Mouse (Mus musculus) erythroid progenitor cell, adult 5-6 weeks (primary cell): ENCODE data around the gene Dhx58. TPM values are rescaled to one million over a fixed set of nuclear protein-coding genes. Genes with fewer than 3 reads are reported as not detected.
A peak's percentile ranks its signal among the peaks of the same experiment; 100 is the strongest.
"Not testable (repeated sequence)": the region's sequence is repeated elsewhere in the genome, so short reads cannot be mapped to it uniquely, and the experiment has no call there.

Experiments
- ATAC-seq: replicated peaks from 2 replicates; pipeline ENCODE4 v1.8.0; 2016; ENCODE audit warnings: moderate number of reproducible peaks, mild to moderate bottlenecking, moderate TSS enrichment, inconsistent platforms; ENCODE audit not compliant: poor library complexity, low FRiP score, severe bottlenecking
- total RNA-seq, 2 experiments: library from RNA; stranded (forward) in 1 of 2; stranded (reverse) in 1 of 2; fragments of 150-400 nt in 1 of 2; fragments of 186-747, 209-891 nt in 1 of 2; gene quantifications; 2 replicates each; pipeline versions ENCODE4 v1.2.3 to v1.2.4; 2015 to 2017; ENCODE audit warnings: low replicate concordance in 2 of 2

The Dhx58 gene
- total RNA-seq, 2 experiments from 2014 or later: 7.5 to 26.2 TPM

DNA sequence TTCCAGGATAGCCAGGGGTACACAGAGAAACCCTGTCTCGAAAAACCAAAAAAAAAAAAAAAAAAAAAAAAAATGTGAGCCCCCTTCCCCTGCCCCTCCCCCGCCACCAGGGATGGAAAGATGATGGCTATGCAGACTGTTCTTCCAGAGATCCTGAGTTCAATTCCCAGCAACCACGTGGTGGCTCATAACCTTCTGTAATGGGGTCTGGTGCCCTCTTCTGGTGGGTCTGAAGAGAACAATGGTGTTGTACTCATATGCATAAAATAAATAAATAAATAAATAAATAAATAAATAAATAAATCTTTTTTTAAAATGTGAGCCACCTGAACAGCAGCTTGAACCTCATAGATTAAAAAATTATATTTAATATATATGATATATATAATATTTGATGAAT lies 48.5 kb downstream of the Dhx58 start:
- ATAC-seq: not testable (repeated sequence)

DNA sequence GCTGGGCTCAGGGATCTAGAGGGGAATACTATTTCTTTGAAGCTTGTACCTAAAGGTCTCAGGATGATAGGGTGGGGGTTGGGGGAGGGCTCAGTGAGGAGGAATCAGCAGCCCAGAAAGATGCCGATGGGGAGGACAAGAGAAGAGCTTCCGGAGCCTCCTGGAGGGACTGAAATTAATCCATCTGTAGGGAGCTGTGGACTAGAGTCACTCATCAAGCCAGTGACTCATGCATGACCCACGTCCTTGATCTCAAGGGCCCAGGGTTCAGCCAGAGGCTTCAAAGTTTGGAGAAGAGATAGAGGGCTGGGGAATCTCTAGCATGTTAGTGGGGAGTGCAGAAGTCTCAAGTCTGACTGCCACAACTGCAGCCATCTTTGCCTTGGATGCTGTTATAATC lies 52.3 kb downstream of the Dhx58 start:
- ATAC-seq: no peak

DNA sequence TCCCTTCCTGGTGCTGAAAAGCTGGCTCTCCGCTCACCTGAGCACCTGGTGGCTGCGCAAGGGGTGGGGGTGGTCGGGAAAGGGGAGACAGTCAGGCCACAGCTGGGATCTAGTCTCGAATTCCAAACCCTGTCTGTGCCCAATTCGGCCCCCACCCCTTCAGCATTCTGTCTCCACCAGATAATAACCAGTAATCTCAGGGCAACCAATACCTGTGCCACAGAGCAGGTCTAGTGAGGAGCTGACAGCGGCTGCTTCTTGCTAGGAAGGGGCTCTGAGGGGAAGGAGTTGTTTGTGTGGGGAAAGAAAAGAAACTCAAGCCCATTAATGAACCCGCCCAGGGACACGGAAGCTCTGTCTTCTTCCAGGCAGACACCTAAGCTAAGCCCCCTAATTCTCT lies 52.9 kb downstream of the Dhx58 start:
- ATAC-seq: no peak

GRCm38 (mm10) chr11:100648405-100648804 lies 55.7 kb downstream of the Dhx58 start:
- ATAC-seq: no peak

GRCm38 (mm10) chr11:100646265-100646664 lies 57.8 kb downstream of the Dhx58 start:
- peak; percentile 49; the same call in 1 of the 2 replicates for ATAC-seq

Other genes starting within 250 kb of the Dhx58 start
- gene Klhl11, start 231.5 kb downstream of the Dhx58 start, total RNA-seq (2015; ENCODE audit: low replicate concordance): 2.5 and 5.0 TPM in 2 replicates
- gene Klhl11, start 231.5 kb downstream of the Dhx58 start, total RNA-seq (2017; ENCODE audit: low replicate concordance): 12.1 and 15.7 TPM in 2 replicates
- gene Acly, start 176.3 kb downstream of the Dhx58 start, total RNA-seq (2015; ENCODE audit: low replicate concordance): 17.6 and 38.2 TPM in 2 replicates
- 18.1 and 22.0 TPM in 2 replicates for gene Acly, start 176.3 kb downstream of the Dhx58 start, total RNA-seq (2017; ENCODE audit: low replicate concordance)
- not detected in 2 replicates for gene Ttc25, start 158.7 kb downstream of the Dhx58 start, total RNA-seq (2015; ENCODE audit: low replicate concordance)
- not detected in 2 replicates for gene Ttc25, start 158.7 kb downstream of the Dhx58 start, total RNA-seq (2017; ENCODE audit: low replicate concordance)
- 3.6 and 23.1 TPM in 2 replicates for gene Cnp, start 129.4 kb downstream of the Dhx58 start, total RNA-seq (2015; ENCODE audit: low replicate concordance)
- gene Cnp, start 129.4 kb downstream of the Dhx58 start, total RNA-seq (2017; ENCODE audit: low replicate concordance): 14.1 and 14.4 TPM in 2 replicates
- 17.2 and 18.0 TPM in 2 replicates for gene Nkiras2, start 85.0 kb downstream of the Dhx58 start, total RNA-seq (2015; ENCODE audit: low replicate concordance)
- 5.8 and 9.4 TPM in 2 replicates for gene Nkiras2, start 85.0 kb downstream of the Dhx58 start, total RNA-seq (2017; ENCODE audit: low replicate concordance)
- gene Dnajc7, start 84.1 kb downstream of the Dhx58 start, total RNA-seq (2015; ENCODE audit: low replicate concordance): 79.3 and 93.5 TPM in 2 replicates
- gene Dnajc7, start 84.1 kb downstream of the Dhx58 start, total RNA-seq (2017; ENCODE audit: low replicate concordance): 103 and 106 TPM in 2 replicates
- not detected in 2 replicates for gene Zfp385c, start 11.8 kb downstream of the Dhx58 start, total RNA-seq (2015; ENCODE audit: low replicate concordance)
- not detected in 2 replicates for gene Zfp385c, start 11.8 kb downstream of the Dhx58 start, total RNA-seq (2017; ENCODE audit: low replicate concordance)
- gene Kat2a, start 8.2 kb upstream of the Dhx58 start, total RNA-seq (2015; ENCODE audit: low replicate concordance): 2.5 and 11.2 TPM in 2 replicates
- 1.9 and 2.6 TPM in 2 replicates for gene Kat2a, start 8.2 kb upstream of the Dhx58 start, total RNA-seq (2017; ENCODE audit: low replicate concordance)
- not detected in 2 replicates for gene Hspb9, start 9.6 kb upstream of the Dhx58 start, total RNA-seq (2015; ENCODE audit: low replicate concordance)
- gene Hspb9, start 9.6 kb upstream of the Dhx58 start, total RNA-seq (2017; ENCODE audit: low replicate concordance): not detected in 2 replicates
- gene Rab5c, start 33.9 kb upstream of the Dhx58 start, total RNA-seq (2015; ENCODE audit: low replicate concordance): 99.8 and 136 TPM in 2 replicates
- gene Rab5c, start 33.9 kb upstream of the Dhx58 start, total RNA-seq (2017; ENCODE audit: low replicate concordance): 80.2 and 110 TPM in 2 replicates
- gene Kcnh4, start 55.7 kb upstream of the Dhx58 start, total RNA-seq (2015; ENCODE audit: low replicate concordance): not detected in 2 replicates
- not detected in 2 replicates for gene Kcnh4, start 55.7 kb upstream of the Dhx58 start, total RNA-seq (2017; ENCODE audit: low replicate concordance)
- not detected in 2 replicates for gene Hcrt, start 58.7 kb upstream of the Dhx58 start, total RNA-seq (2015; ENCODE audit: low replicate concordance)
- not detected in 2 replicates for gene Hcrt, start 58.7 kb upstream of the Dhx58 start, total RNA-seq (2017; ENCODE audit: low replicate concordance)
- gene Ghdc, start 66.7 kb upstream of the Dhx58 start, total RNA-seq (2015; ENCODE audit: low replicate concordance): 0.72 and 0.84 TPM in 2 replicates
- 0.51 and 1.4 TPM in 2 replicates for gene Ghdc, start 66.7 kb upstream of the Dhx58 start, total RNA-seq (2017; ENCODE audit: low replicate concordance)
- gene Stat5b, start 146.5 kb upstream of the Dhx58 start, total RNA-seq (2015; ENCODE audit: low replicate concordance): 5.9 and 10.1 TPM in 2 replicates
- gene Stat5b, start 146.5 kb upstream of the Dhx58 start, total RNA-seq (2017; ENCODE audit: low replicate concordance): 7.0 and 10.3 TPM in 2 replicates
- 3.2 and 7.5 TPM in 2 replicates for gene Stat5a, start 155.1 kb upstream of the Dhx58 start, total RNA-seq (2015; ENCODE audit: low replicate concordance)
- gene Stat5a, start 155.1 kb upstream of the Dhx58 start, total RNA-seq (2017; ENCODE audit: low replicate concordance): 5.3 and 5.4 TPM in 2 replicates
- gene Stat3, start 235.3 kb upstream of the Dhx58 start, total RNA-seq (2015; ENCODE audit: low replicate concordance): 31.0 and 31.4 TPM in 2 replicates
- gene Stat3, start 235.3 kb upstream of the Dhx58 start, total RNA-seq (2017; ENCODE audit: low replicate concordance): 26.2 and 26.6 TPM in 2 replicates